23 mouse cellular contexts compared by ENCODE assay signal in the genomic region with DNA sequence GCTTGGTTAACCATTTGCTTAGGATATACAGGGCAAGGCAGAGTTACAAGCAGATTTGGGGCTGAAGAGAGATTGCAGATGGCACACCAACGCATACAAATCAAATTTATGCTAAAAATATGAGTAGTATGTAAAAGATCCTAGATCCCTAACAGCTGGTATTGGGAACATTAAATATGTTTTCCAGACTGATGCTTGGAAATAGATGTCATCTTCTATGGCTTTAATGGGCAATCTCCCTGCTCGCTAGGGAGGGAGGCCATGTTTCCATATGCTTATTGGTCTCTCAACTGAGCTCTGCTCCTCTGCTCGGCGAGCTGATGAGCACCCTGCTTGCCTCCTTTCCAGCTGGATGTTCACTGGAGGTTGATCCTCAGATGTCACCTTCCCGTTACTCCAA.
DNase-seq lines count a peak whose midpoint lies in the region; ATAC-seq lines count a peak whose summit lies in the region.
"Had no signal": no experiment of that assay in that cellular context is flagged by ENCODE, and none has a peak within 500 bp of the region (broad histone marks: within the 10 kb centered on the region; RNA-seq: fewer than 3 reads in every experiment).

No protein-coding gene starts in this region.

- no peak for DNase-seq in frontal cortex, postnatal 10 days (ENCODE audit: low spot score in 2 of 2)
- DNase-seq in layer of hippocampus, adult 11-12 months (ENCODE audit: low spot score), result peak; percentile 32
- no peak for DNase-seq in layer of hippocampus, postnatal 36 days
- DNase-seq in layer of hippocampus, adult 9-11 months, result peak; percentile 58
- DNase-seq in layer of hippocampus, postnatal 25 days (ENCODE audit: extremely low spot score in 1 of 2, low spot score in 1 of 2), result no peak
- no peak for DNase-seq in left cerebral cortex, adult 18-20 months (ENCODE audit: low spot score in 2 of 2)
- DNase-seq: adrenal gland, postnatal 10 days; adrenal gland, postnatal 36 days; B cell, adult 2 months; cerebellum, adult 11 months; cerebellum, adult 2 months; cerebellum, adult 9-11 months; cerebellum, postnatal 25 days; gastrocnemius, adult 2 months; gastrocnemius, postnatal 14 days; heart, adult 18-20 months; heart, postnatal 10 days; heart, postnatal 36 days had no signal

- peak; percentile 50 for ATAC-seq in frontal cortex, adult (ENCODE audit: low TSS enrichment)
- ATAC-seq: forebrain, embryonic 15.5 days; hindbrain, postnatal 0 days; inflammation-experienced regulatory T-cells, adult 6 months; Patski had no signal

Comparison
In these comparisons a context has a peak if more than half of its experiments do, and no peak if none do; other contexts are left out.
1. DNase-seq: peak in layer of hippocampus, adult 11-12 months (single experiment) and layer of hippocampus, adult 9-11 months (single experiment); none in frontal cortex, postnatal 10 days (0 of 2), layer of hippocampus, postnatal 36 days (0 of 2), layer of hippocampus, postnatal 25 days (0 of 2) and left cerebral cortex, adult 18-20 months (0 of 2).